Mouse (Mus musculus): ENCODE results near the gene Mylk4. TPM values are rescaled to one million over a fixed set of nuclear protein-coding genes. Genes with fewer than 3 reads are reported as not detected.

The Mylk4 gene
- total and polyA plus RNA-seq, 2 experiments from 2014 or later, result 1.6 to 2.8 TPM

GRCm38 (mm10) chr13:32731283-32731682 is 52.5 kb downstream of the Mylk4 start:
- Histone ChIP-seq H3K4me3 (ENCODE audit: low read depth, low read length) (no peak overlapping the region), H3K9me3 (replicated peaks; ENCODE audit: control insufficient read depth, low read length) (no peaks in the 10 kb centered on the region), H3K27me3 (ENCODE audit: control insufficient read depth, insufficient read depth, low read length) (no peaks in the 10 kb centered on the region), H3K36me3 (replicated peaks; ENCODE audit: control insufficient read depth, insufficient read depth, low read length) (no peaks in the 10 kb centered on the region), H3K9ac (replicated peaks; ENCODE audit: low read depth, low read length) (no peak overlapping the region), H3K4me1 (ENCODE audit: control insufficient read depth, insufficient read depth) (no peaks in the 10 kb centered on the region), H3K4me2 (ENCODE audit: low read depth, low read length) (no peak overlapping the region), H3K27ac (ENCODE audit: low read depth) (no peak overlapping the region)
- peak; percentile 59 for TF ChIP-seq CTCF (IDR thresholded peaks at IDR 0.05; ENCODE audit: low read depth)
- TF ChIP-seq EP300 (IDR thresholded peaks at IDR 0.05; ENCODE audit: low read depth), result no peak
- peak; percentile 53 for DNase-seq (ENCODE audit: low spot score)
- ATAC-seq (ENCODE audit: insufficient read depth, low read depth), result no peak

GRCm38 (mm10) chr13:32724606-32725005 is 59.1 kb downstream of the Mylk4 start:
- Histone ChIP-seq H3K27ac (ENCODE audit: low read depth) (no peak overlapping the region), H3K36me3 (replicated peaks; ENCODE audit: control insufficient read depth, insufficient read depth, low read length) (no peaks in the 10 kb centered on the region), H3K9me3 (replicated peaks; ENCODE audit: control insufficient read depth, low read length) (no peaks in the 10 kb centered on the region), H3K4me3 (ENCODE audit: low read depth, low read length) (no peak overlapping the region), H3K4me2 (ENCODE audit: low read depth, low read length) (no peak overlapping the region), H3K27me3 (ENCODE audit: control insufficient read depth, insufficient read depth, low read length) (no peaks in the 10 kb centered on the region), H3K9ac (replicated peaks; ENCODE audit: low read depth, low read length) (no peak overlapping the region), H3K4me1 (ENCODE audit: control insufficient read depth, insufficient read depth) (no peaks in the 10 kb centered on the region)
- 87% methylated on average over 5 of the region's 5 CpGs for WGBS
- TF ChIP-seq CTCF (IDR thresholded peaks at IDR 0.05; ENCODE audit: low read depth) (no peak), EP300 (IDR thresholded peaks at IDR 0.05; ENCODE audit: low read depth) (no peak)
- no peak for ATAC-seq (ENCODE audit: insufficient read depth, low read depth)
- DNase-seq (ENCODE audit: low spot score), result no peak

GRCm38 (mm10) chr13:32721717-32722116 is 62.0 kb downstream of the Mylk4 start:
- TF ChIP-seq EP300 (IDR thresholded peaks at IDR 0.05; ENCODE audit: low read depth) (no peak), CTCF (IDR thresholded peaks at IDR 0.05; ENCODE audit: low read depth) (no peak)
- H3K9me3 ChIP-seq (replicated peaks; ENCODE audit: control insufficient read depth, low read length), result no peaks in the 10 kb centered on the region
- H3K4me3 ChIP-seq (ENCODE audit: low read depth, low read length), result no peak overlapping the region
- 76% methylated on average over 4 of the region's 4 CpGs for WGBS
- DNase-seq (ENCODE audit: low spot score), result no peak
- H3K27ac ChIP-seq (ENCODE audit: low read depth), result no peak overlapping the region
- no peaks in the 10 kb centered on the region for H3K36me3 ChIP-seq (replicated peaks; ENCODE audit: control insufficient read depth, insufficient read depth, low read length)
- no peaks in the 10 kb centered on the region for H3K4me1 ChIP-seq (ENCODE audit: control insufficient read depth, insufficient read depth)
- no peak overlapping the region for H3K9ac ChIP-seq (replicated peaks; ENCODE audit: low read depth, low read length)
- peak; percentile 30; the same call in 1 of the 2 replicates for ATAC-seq (ENCODE audit: insufficient read depth, low read depth)
- H3K4me2 ChIP-seq (ENCODE audit: low read depth, low read length), result no peak overlapping the region
- no peaks in the 10 kb centered on the region for H3K27me3 ChIP-seq (ENCODE audit: control insufficient read depth, insufficient read depth, low read length)

GRCm38 (mm10) chr13:32719284-32719683 is 64.5 kb downstream of the Mylk4 start:
- no peaks in the 10 kb centered on the region for H3K4me1 ChIP-seq (ENCODE audit: control insufficient read depth, insufficient read depth)
- WGBS, result 50% methylated on average over 3 of the region's 3 CpGs
- TF ChIP-seq CTCF (IDR thresholded peaks at IDR 0.05; ENCODE audit: low read depth), result no peak
- no peak for TF ChIP-seq EP300 (IDR thresholded peaks at IDR 0.05; ENCODE audit: low read depth)
- H3K36me3 ChIP-seq (replicated peaks; ENCODE audit: control insufficient read depth, insufficient read depth, low read length), result no peaks in the 10 kb centered on the region
- H3K9me3 ChIP-seq (replicated peaks; ENCODE audit: control insufficient read depth, low read length), result no peaks in the 10 kb centered on the region
- no peaks in the 10 kb centered on the region for H3K27me3 ChIP-seq (ENCODE audit: control insufficient read depth, insufficient read depth, low read length)
- no peak overlapping the region for H3K9ac ChIP-seq (replicated peaks; ENCODE audit: low read depth, low read length)
- ATAC-seq (ENCODE audit: insufficient read depth, low read depth) (no peak), DNase-seq (ENCODE audit: low spot score) (no peak)
- H3K4me3 ChIP-seq (ENCODE audit: low read depth, low read length), result no peak overlapping the region
- H3K4me2 ChIP-seq (ENCODE audit: low read depth, low read length), result no peak overlapping the region
- no peak overlapping the region for H3K27ac ChIP-seq (ENCODE audit: low read depth)

GRCm38 (mm10) chr13:32717709-32718108 is 66.0 kb downstream of the Mylk4 start:
- H3K4me1 ChIP-seq (ENCODE audit: control insufficient read depth, insufficient read depth), result no peaks in the 10 kb centered on the region
- no peaks in the 10 kb centered on the region for H3K9me3 ChIP-seq (replicated peaks; ENCODE audit: control insufficient read depth, low read length)
- H3K27me3 ChIP-seq (ENCODE audit: control insufficient read depth, insufficient read depth, low read length), result no peaks in the 10 kb centered on the region
- no peak overlapping the region for H3K27ac ChIP-seq (ENCODE audit: low read depth)
- TF ChIP-seq EP300 (IDR thresholded peaks at IDR 0.05; ENCODE audit: low read depth) (no peak), CTCF (IDR thresholded peaks at IDR 0.05; ENCODE audit: low read depth) (no peak)
- no peak overlapping the region for H3K4me2 ChIP-seq (ENCODE audit: low read depth, low read length)
- ATAC-seq (ENCODE audit: insufficient read depth, low read depth) (no peak), DNase-seq (ENCODE audit: low spot score) (no peak)
- no peaks in the 10 kb centered on the region for H3K36me3 ChIP-seq (replicated peaks; ENCODE audit: control insufficient read depth, insufficient read depth, low read length)
- WGBS, result 80% methylated on average over 5 of the region's 5 CpGs
- no peak overlapping the region for H3K4me3 ChIP-seq (ENCODE audit: low read depth, low read length)
- no peak overlapping the region for H3K9ac ChIP-seq (replicated peaks; ENCODE audit: low read depth, low read length)

GRCm38 (mm10) chr13:32712568-32712967 is 71.2 kb downstream of the Mylk4 start:
- Histone ChIP-seq H3K9me3 (replicated peaks; ENCODE audit: control insufficient read depth, low read length) (no peaks in the 10 kb centered on the region), H3K27ac (ENCODE audit: low read depth) (no peak overlapping the region), H3K9ac (replicated peaks; ENCODE audit: low read depth, low read length) (no peak overlapping the region), H3K27me3 (ENCODE audit: control insufficient read depth, insufficient read depth, low read length) (no peaks in the 10 kb centered on the region), H3K4me1 (ENCODE audit: control insufficient read depth, insufficient read depth) (no peaks in the 10 kb centered on the region), H3K4me3 (ENCODE audit: low read depth, low read length) (no peak overlapping the region), H3K36me3 (replicated peaks; ENCODE audit: control insufficient read depth, insufficient read depth, low read length) (no peaks in the 10 kb centered on the region), H3K4me2 (ENCODE audit: low read depth, low read length) (no peak overlapping the region)
- no peak for TF ChIP-seq CTCF (IDR thresholded peaks at IDR 0.05; ENCODE audit: low read depth)
- TF ChIP-seq EP300 (IDR thresholded peaks at IDR 0.05; ENCODE audit: low read depth), result no peak
- ATAC-seq (ENCODE audit: insufficient read depth, low read depth), result no peak
- WGBS, result 85% methylated on average over 3 of the region's 3 CpGs
- no peak for DNase-seq (ENCODE audit: low spot score)
